Mouse (Mus musculus) small intestine, adult 2 months (tissue): ENCODE results near the gene Fgf23. TPM values are rescaled to one million over a fixed set of nuclear protein-coding genes. Genes with fewer than 3 reads are reported as not detected.

Source experiments
- H3K27ac ChIP-seq: fragments of 200-500 bp; 2 replicates; pipeline ENCODE4 v1.5.1; 2012; ENCODE audit warnings: low read depth, low read length, control low read depth, inconsistent platforms; ENCODE audit not compliant: insufficient read depth
- H3K27me3 ChIP-seq: fragments of 200-500 bp; 2 replicates; pipeline ENCODE4 v1.6.1; 2012; ENCODE audit warnings: mild to moderate bottlenecking, moderate library complexity, low read length, inconsistent platforms; ENCODE audit not compliant: control insufficient read depth, insufficient read depth
- H3K36me3 ChIP-seq: fragments of 200-500 bp; 2 replicates; pipeline ENCODE4 v1.6.1; 2012; ENCODE audit warnings: mild to moderate bottlenecking, low read length, control low read depth, inconsistent platforms; ENCODE audit not compliant: control insufficient read depth, insufficient read depth
- H3K4me1 ChIP-seq: fragments of 200-500 bp; 2 replicates; pipeline ENCODE4 v1.6.1; 2012; ENCODE audit warnings: low read length, inconsistent platforms, mixed read lengths; ENCODE audit not compliant: control insufficient read depth, insufficient read depth, insufficient read length
- H3K4me3 ChIP-seq: fragments of 200-500 bp; 2 replicates; pipeline ENCODE4 v1.5.1; 2012; ENCODE audit warnings: low read depth, mild to moderate bottlenecking, control low read depth, inconsistent platforms, low read length, moderate library complexity
- CTCF ChIP-seq: fragments of 200-500 bp; IDR thresholded peaks from 2 replicates; pipeline ENCODE4 v1.5.1; 2012; ENCODE audit warnings: low read depth, mild to moderate bottlenecking, control low read depth, inconsistent platforms, low read length, moderate library complexity, mixed read lengths; ENCODE audit not compliant: insufficient replicate concordance, insufficient read length; ENCODE audit errors: extremely low read depth
- POLR2A ChIP-seq: fragments of 200-500 bp; IDR thresholded peaks from 2 replicates; pipeline ENCODE4 v1.6.1; 2012; ENCODE audit warnings: low read depth, mild to moderate bottlenecking, control low read depth, inconsistent platforms, low read length, moderate library complexity
- WGBS: fragments of 180-500 bp; shearing (Covaris S2); methylation state at CpG from one replicate; pipeline ENCODE4 v1.1.7; 2018; 5-methylcytosine and 5-hydroxymethylcytosine counted together
- polyA plus RNA-seq: library from polyadenylated mRNA; depleted of rRNA; stranded (reverse); fragments of >200 nt; gene quantifications from 2 replicates; pipeline ENCODE4 v1.2.3, GENCODE M21; 2012; rRNA removed

Fgf23 gene
- polyA plus RNA-seq, 1 experiment = not detected

DNA sequence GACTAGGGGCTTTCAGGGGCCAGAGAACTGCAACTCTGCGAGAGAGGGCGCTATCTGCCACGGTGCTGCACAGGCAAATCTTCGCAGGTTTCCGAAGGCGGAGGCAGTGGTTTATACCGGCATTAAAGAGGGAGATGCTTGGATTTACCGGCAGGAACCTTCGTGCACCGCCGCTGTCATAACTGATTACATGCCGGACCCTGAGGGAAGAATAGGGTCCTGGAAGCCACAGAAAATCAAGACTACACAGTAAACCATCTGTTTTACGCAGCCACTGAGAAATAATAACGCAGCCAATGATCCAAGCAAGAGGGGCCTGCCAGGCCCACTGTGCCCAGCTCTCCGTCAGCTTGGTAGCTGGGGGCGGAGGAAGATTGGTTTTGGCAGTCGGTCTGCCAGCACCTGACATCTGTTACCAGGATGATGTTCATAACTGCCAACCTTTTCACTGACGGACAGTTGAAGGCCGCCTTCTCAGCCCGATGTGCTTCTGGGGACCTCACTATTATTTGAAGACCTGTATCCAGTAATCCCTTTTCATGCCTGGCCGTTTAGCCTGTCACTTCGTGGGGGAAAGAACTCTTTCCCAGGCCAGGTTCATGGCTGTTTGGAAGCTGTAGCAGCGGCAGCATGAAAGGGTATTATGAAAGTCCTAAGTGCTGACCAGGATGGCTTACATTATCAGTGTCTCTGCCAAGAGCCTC, 42.2 kb downstream of the Fgf23 start:
- H3K27me3 ChIP-seq = no peaks in the 10 kb centered on the region
- no peak overlapping the region for H3K4me3 ChIP-seq
- H3K4me1 ChIP-seq = no peaks in the 10 kb centered on the region
- 85% methylated on average over 23 of the region's 23 CpGs for WGBS
- no peaks in the 10 kb centered on the region for H3K36me3 ChIP-seq
- TF ChIP-seq CTCF = no peak
- TF ChIP-seq POLR2A = no peak
- H3K27ac ChIP-seq = no peak overlapping the region

- Histone ChIP-seq H3K27me3 (no peaks in the 10 kb centered on the region), H3K4me1 (no peaks in the 10 kb centered on the region), H3K27ac (no peak overlapping the region), H3K4me3 (no peak overlapping the region), H3K36me3 (peaks cover 5% of the 10 kb centered on the region)
- WGBS = 70% methylated on average over 4 of the region's 4 CpGs
- no peak for TF ChIP-seq POLR2A
- TF ChIP-seq CTCF = peak; percentile 40; the same call in 1 of the 2 replicates
Observed at GRCm38 (mm10) chr6:127122221-127122806, 49.6 kb downstream of the Fgf23 start.

- H3K27ac ChIP-seq = no peak overlapping the region
- no peaks in the 10 kb centered on the region for H3K4me1 ChIP-seq
- H3K4me3 ChIP-seq = no peak overlapping the region
- peaks cover 12% of the 10 kb centered on the region for H3K36me3 ChIP-seq
- WGBS = 66% methylated on average over 5 of the region's 5 CpGs
- TF ChIP-seq POLR2A = no peak
- TF ChIP-seq CTCF = no peak
- no peaks in the 10 kb centered on the region for H3K27me3 ChIP-seq
Observed at GRCm38 (mm10) chr6:127122996-127123395, 50.3 kb downstream of the Fgf23 start.

DNA sequence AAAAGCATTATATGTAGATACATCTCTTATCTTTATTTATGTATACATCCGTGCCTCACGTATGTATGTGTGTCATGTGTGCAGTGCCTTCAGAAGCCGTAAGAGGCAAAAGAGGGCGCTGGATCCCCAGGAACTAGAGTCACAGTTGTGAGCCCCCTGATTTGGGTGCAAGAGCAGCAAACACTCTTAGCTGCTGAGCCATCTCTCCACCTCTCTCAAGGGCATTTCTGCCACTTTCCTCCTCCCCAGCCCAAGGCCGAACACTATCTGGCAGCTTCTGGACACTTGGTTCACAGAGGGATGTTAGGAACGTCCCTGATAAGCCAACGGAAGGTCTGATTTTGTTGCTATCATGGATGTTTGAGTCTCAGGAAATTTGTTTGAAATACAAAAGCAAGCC, 50.8 kb downstream of the Fgf23 start:
- Histone ChIP-seq H3K4me3 (no peak overlapping the region), H3K4me1 (no peaks in the 10 kb centered on the region), H3K27ac (no peak overlapping the region), H3K27me3 (no peaks in the 10 kb centered on the region), H3K36me3 (peaks cover 14% of the 10 kb centered on the region)
- TF ChIP-seq POLR2A (no peak), CTCF (no peak)
- WGBS = 76% methylated on average over 7 of the region's 7 CpGs

DNA sequence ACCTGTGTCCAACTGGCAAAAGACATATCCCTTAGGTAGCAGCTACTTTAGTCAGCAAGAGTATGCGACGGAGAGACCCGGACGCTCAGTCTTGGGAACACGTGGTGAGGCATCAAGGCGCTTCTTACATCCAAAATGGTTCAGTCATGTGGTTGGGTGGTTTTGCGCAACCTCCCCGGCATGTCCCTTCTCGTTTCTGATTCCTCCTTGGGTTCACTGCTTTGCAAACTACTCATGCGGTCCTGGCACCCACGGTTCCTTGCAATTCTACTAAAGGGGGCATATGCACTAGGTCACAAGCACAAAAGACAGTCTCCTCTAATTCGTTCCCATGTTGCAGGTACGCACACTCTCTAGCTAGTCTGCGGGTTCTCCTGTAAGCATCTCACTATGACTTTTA, 57.0 kb downstream of the Fgf23 start:
- H3K36me3 ChIP-seq = peaks cover 64% of the 10 kb centered on the region
- no peak overlapping the region for H3K27ac ChIP-seq
- H3K27me3 ChIP-seq = no peaks in the 10 kb centered on the region
- TF ChIP-seq POLR2A = no peak
- TF ChIP-seq CTCF = no peak
- no peaks in the 10 kb centered on the region; the same call in 1 of the 2 replicates for H3K4me1 ChIP-seq
- WGBS = 90% methylated on average over 14 of the region's 14 CpGs
- H3K4me3 ChIP-seq = no peak overlapping the region

DNA sequence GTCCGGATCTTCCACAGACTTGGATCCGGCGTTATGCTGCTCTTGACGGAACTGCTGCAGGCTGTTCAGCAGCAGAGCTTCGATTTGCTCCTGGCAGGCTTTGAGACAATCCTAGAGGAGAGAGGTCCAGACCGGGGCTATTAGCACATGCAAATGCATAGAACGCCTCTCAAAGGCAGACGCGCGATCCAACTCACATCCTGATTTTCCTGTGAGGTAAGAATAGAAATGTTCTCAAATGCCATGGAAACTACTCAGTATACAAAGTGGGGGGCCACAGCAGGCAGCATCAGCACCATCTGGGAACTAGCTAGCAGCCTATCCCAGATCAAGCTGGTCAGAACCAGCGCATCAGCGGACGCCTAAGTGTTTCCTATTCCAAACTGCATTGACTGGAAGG, 57.7 kb downstream of the Fgf23 start:
- H3K27ac ChIP-seq = no peak overlapping the region
- H3K36me3 ChIP-seq = peaks cover 69% of the 10 kb centered on the region
- no peak overlapping the region for H3K4me3 ChIP-seq
- 88% methylated on average over 13 of the region's 13 CpGs for WGBS
- no peaks in the 10 kb centered on the region for H3K27me3 ChIP-seq
- no peak for TF ChIP-seq CTCF
- TF ChIP-seq POLR2A = no peak
- H3K4me1 ChIP-seq = no peaks in the 10 kb centered on the region; the same call in 1 of the 2 replicates

Other genes starting within 250 kb of the Fgf23 start
- gene Ndufa9, start 223.8 kb upstream of the Fgf23 start, polyA plus RNA-seq = 49.3 and 93.4 TPM in 2 replicates
- not detected in 2 replicates for gene Akap3, start 219.8 kb upstream of the Fgf23 start, polyA plus RNA-seq
- gene Dyrk4, start 151.1 kb upstream of the Fgf23 start, polyA plus RNA-seq = 0.18 TPM in 2 replicates
- gene Rad51ap1, start 133.3 kb upstream of the Fgf23 start, polyA plus RNA-seq = 1.1 and 2.3 TPM in 2 replicates
- gene D6Wsu163e, start 132.9 kb upstream of the Fgf23 start, polyA plus RNA-seq = 0.57 and 1.1 TPM in 2 replicates
- not detected in 2 replicates for gene Fgf6, start 57.3 kb upstream of the Fgf23 start, polyA plus RNA-seq
- 1.3 and 1.7 TPM in 2 replicates for gene Tigar, start 36.7 kb downstream of the Fgf23 start, polyA plus RNA-seq
- gene Ccnd2, start 79.3 kb downstream of the Fgf23 start, polyA plus RNA-seq = 17.5 and 42.9 TPM in 2 replicates